Mouse (Mus musculus) urinary bladder, adult 2 months (tissue): ENCODE data around the gene Nat8l. TPM values are rescaled to one million over a fixed set of nuclear protein-coding genes. Genes with fewer than 3 reads are reported as not detected.

Experiments used
- DNase-seq: peaks from one replicate; pipeline ENCODE4 v3.0.0; 2022; ENCODE audit warnings: low spot score
- polyA plus RNA-seq: library from polyadenylated mRNA; depleted of rRNA; stranded (reverse); fragments of >200 nt; gene quantifications from 2 replicates; pipeline ENCODE4 v1.2.3, GENCODE M21; 2012; rRNA removed

Gene Nat8l
- polyA plus RNA-seq, 1 experiment, result 1.2 TPM

DNA sequence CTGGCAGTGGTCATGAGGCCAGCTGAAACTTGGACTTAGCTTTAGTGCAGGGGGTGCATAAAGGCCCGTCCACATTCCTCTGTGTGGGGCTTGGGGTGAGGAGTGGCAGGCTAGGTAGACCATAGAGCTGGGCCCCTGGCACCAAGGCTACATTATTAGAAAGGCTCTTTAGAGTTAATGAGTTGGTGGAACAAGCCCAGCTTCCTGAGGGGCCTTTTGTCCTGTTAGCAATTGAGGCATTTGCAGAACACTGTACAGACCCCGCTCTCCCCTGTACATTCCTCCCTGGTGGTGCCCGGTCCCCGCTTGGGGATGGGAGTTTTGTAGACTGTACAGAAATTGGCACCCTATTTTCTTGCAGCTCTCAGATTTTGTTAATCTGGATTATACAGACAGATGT is 6.9 kb downstream of the Nat8l start:
- DNase-seq, result no peak

DNA sequence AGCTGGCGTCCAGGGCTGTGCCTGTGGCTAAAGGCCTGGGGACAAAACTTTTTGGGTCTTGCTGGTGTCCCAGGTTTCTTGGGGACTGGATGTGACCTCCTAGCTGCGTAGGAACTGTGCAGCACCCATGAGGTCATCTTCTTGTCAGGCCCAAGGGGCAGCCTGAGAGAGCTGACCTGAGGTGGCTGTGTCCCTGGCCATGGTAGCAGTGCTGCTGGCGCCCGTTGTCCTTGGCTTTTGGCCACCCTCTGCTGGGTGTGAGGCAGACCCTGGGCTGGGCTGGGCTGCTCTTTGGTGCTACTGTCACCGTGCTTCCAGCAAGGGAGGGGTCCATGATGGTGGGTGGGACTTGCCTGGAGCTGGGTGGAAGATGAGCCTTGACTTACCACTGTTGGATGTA is 8.8 kb downstream of the Nat8l start:
- no peak for DNase-seq

DNA sequence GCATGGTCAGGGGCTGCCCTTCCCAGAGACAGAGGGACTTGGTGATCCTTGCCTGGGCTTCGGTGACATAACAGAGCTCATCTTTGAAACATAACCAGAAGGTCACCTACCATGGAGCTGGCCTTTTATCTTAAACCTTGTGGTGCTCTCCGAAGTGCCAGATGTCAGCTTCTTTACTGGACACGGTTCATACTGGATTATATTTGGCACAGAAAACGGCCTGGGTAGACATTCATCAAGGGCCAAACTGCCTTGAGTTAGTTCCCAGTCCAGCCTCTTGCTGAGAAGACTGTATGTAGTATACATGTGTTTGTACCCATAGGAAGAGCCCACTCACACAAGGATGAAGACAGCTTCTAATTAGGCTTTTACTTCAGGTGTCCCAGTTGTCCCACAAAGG is 11.0 kb downstream of the Nat8l start:
- no peak for DNase-seq

DNA sequence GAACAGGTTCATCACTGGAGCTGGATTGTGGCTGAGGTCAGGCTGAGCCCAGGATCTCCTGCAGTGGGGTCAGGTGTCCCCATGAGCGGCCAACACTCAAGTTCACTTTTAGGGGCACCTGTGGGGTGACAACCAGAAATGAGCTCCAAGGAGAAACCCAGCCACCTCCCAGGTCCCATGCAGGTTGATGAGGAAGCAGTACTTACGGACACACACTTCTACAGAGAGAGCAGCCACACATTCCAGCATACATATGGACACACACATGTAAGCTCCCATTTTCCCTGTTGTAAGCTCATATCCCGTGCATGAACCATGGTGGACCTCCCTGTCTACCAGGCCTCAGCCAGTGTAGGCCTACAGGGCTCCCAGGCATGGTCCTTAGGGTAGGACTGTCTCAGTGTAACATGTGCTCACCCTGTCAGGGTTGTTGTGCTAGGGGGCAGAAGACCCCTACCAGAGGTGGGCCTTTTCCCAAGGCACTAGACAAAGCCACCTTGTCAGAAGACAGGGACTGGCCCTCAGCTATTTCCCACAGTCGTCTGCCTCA is 11.7 kb downstream of the Nat8l start:
- DNase-seq, result no peak

DNA sequence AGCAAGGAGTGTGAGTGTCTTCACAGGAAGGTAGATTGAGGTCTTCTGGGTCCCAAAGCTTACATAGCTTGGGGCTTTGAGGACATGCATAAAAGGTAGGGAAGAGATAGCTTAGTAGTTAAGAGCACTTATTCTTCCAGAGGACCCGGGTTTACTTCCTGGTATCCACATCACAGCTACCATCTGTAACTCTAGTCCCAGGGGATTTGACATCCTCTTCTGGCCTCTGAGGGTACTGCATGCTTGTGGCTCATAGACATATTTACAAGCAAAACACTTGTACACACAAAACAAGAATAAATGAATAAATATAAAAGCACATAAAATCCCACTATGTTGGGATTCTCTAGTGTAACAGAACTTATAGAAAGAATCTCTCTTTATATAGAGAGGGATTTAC is 18.9 kb downstream of the Nat8l start:
- DNase-seq, result no peak

DNA sequence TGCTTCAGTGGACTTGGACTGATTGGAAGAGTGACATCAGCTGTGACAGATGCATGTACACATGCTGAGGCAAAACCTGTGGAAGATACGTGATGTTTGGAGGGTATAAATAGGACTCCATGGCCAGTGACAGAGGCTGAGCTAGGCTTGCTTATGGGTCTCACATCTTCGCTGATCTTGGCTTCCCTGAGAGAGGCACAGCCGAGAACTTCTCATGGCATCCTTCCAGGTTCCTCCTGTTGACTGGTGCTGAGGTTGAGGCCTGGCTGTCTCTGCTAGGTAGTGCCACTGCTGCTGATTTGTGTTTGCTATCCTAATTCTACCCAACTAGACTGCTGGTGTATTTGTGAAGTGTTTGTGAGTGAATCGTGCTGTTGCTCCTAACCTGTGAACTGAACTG is 23.2 kb downstream of the Nat8l start:
- DNase-seq, result no peak

DNA sequence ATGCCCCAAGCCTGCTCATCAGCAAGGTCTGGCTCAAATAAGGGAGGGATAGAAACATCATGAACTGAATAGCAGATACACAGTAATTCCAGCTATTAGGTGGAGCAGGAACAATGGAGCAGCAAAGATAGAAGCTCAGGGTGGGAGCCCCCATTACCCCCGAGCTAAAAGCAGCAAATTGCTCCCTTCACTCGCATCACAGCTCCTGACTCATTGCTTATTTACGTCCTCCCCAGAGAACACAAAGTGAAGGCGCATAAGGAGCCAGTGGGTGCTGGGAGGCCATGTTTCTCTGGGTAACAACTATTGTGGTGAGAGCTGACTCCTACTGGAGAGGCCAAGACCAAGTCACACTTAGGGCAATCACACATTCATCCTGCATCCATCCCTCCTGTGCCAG is 34.3 kb downstream of the Nat8l start:
- DNase-seq, result no peak

DNA sequence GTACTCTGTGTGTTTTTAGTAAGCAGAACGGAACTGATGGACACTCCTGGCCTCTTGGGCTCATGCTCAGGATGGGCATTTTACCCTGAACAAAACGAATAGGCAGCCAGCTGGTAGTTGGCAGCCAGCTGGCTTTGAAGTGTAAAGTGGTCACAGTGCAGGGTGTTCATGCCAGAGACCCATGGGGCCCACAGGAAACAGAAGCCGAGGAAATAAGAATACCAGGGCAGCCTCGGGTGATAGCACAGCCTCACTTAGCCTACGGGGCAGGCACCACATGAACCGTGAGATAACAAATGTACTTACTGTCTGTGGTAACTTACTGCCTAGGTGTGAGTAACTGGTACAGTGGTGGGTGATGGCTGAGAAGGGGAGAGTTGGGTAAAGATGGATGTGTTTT is 35.2 kb downstream of the Nat8l start:
- DNase-seq, result no peak

DNA sequence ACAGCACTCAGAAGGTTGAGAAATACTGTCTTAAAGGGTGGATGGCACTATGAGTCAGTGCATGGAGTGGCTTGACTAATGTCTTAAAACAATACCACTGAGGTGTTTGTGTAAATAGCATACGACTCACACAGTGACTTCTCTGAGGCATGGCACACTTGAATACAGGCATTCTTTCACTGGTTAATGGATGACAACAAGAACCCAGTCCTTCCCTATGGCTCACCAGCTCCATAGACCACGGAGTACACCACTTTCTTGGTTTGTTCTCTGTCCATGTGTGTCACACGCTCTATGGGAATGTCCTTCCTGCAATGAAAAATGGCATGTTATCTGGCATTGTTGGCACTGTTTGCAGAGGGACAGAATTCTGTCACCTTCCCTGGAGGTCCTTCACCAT is 36.7 kb downstream of the Nat8l start:
- DNase-seq, result no peak

Other genes with a start within 250 kb of the Nat8l start
- 29.1 and 30.2 TPM in 2 replicates for gene Letm1, start 213.2 kb upstream of the Nat8l start, polyA plus RNA-seq
- gene Nsd2, start 175.3 kb upstream of the Nat8l start, polyA plus RNA-seq, result 10.1 and 12.8 TPM in 2 replicates
- 22.1 and 24.4 TPM in 2 replicates for gene Nelfa, start 59.6 kb upstream of the Nat8l start, polyA plus RNA-seq
- gene Gm1673, start 12.6 kb upstream of the Nat8l start, polyA plus RNA-seq, result 8.4 and 8.5 TPM in 2 replicates
- gene Poln, start 173.5 kb downstream of the Nat8l start, polyA plus RNA-seq, result 0.19 and 0.46 TPM in 2 replicates
- 5.3 and 6.1 TPM in 2 replicates for gene Haus3, start 173.5 kb downstream of the Nat8l start, polyA plus RNA-seq
- 78.7 and 85.4 TPM in 2 replicates for gene Mxd4, start 191.7 kb downstream of the Nat8l start, polyA plus RNA-seq